ENCODE assay signal across 8 mouse cellular contexts in genomic region chr1:23763726-23764125, GRCm38 (mm10). TPM values are rescaled to one million over a fixed set of nuclear protein-coding genes. Genes with fewer than 3 reads are reported as not detected.
DNase-seq lines count a peak whose midpoint lies in the region; ATAC-seq lines count a peak whose summit lies in the region.

No protein-coding gene starts in this region.

- no peak overlapping the region for H3K27ac ChIP-seq in embryonic facial prominence, embryonic 14.5 days (replicated peaks; ENCODE audit: low read depth, low read length)
- no peak overlapping the region for H3K27ac ChIP-seq in kidney, embryonic 15.5 days
- no peak overlapping the region for H3K27ac ChIP-seq in midbrain, embryonic 11.5 days (ENCODE audit: low read depth, low read length)

- no peaks in the 10 kb centered on the region for H3K36me3 ChIP-seq in embryonic facial prominence, embryonic 14.5 days (ENCODE audit: control insufficient read depth, insufficient read depth, low read length)
- H3K36me3 ChIP-seq in kidney, embryonic 15.5 days, result no peaks in the 10 kb centered on the region
- H3K36me3 ChIP-seq in midbrain, embryonic 11.5 days (ENCODE audit: control insufficient read depth, insufficient read depth, low read length), result no peaks in the 10 kb centered on the region

- H3K9me3 ChIP-seq in embryonic facial prominence, embryonic 14.5 days (ENCODE audit: control insufficient read depth, low read length), result no peaks in the 10 kb centered on the region
- no peaks in the 10 kb centered on the region for H3K9me3 ChIP-seq in kidney, embryonic 15.5 days (replicated peaks)
- no peaks in the 10 kb centered on the region for H3K9me3 ChIP-seq in midbrain, embryonic 11.5 days (ENCODE audit: control insufficient read depth, low read length)

- peak overlapping the region; percentile 59; the same call in 1 of the 2 replicates for H3K4me3 ChIP-seq in embryonic facial prominence, embryonic 14.5 days (ENCODE audit: low read depth, low read length)
- peak overlapping the region; percentile 56 for H3K4me3 ChIP-seq in kidney, embryonic 15.5 days (replicated peaks)
- H3K4me3 ChIP-seq in midbrain, embryonic 11.5 days (ENCODE audit: low read depth, low read length), result no peak overlapping the region; the same call in 1 of the 2 replicates

- no peak for ATAC-seq in embryonic facial prominence, embryonic 14.5 days (ENCODE audit: low read depth)
- 0 out of 2 replicates have a peak, but pooled peaks have one; percentile 22 for ATAC-seq in kidney, embryonic 15.5 days (replicated peaks; ENCODE audit: low FRiP score)
- ATAC-seq in midbrain, embryonic 11.5 days (ENCODE audit: low FRiP score), result no peak

- no peaks in the 10 kb centered on the region; the same call in 1 of the 2 replicates for H3K4me1 ChIP-seq in embryonic facial prominence, embryonic 14.5 days (ENCODE audit: control insufficient read depth, insufficient read depth, low read length)
- peaks cover 25% of the 10 kb centered on the region for H3K4me1 ChIP-seq in kidney, embryonic 15.5 days
- 0 out of 2 replicates have a peak, but pooled peaks cover 4% of the 10 kb centered on the region for H3K4me1 ChIP-seq in midbrain, embryonic 11.5 days (ENCODE audit: control insufficient read depth, insufficient read depth, low read length)

- H3K27me3 ChIP-seq in embryonic facial prominence, embryonic 14.5 days (replicated peaks; ENCODE audit: control insufficient read depth, insufficient read depth, low read length), result peaks cover 49% of the 10 kb centered on the region
- peaks cover 56% of the 10 kb centered on the region for H3K27me3 ChIP-seq in kidney, embryonic 15.5 days
- H3K27me3 ChIP-seq in midbrain, embryonic 11.5 days (ENCODE audit: control insufficient read depth, insufficient read depth, low read length), result peaks cover 26% of the 10 kb centered on the region

- H3K4me2 ChIP-seq in embryonic facial prominence, embryonic 14.5 days (ENCODE audit: low read depth, low read length), result peak overlapping the region; percentile 98; the same call in 1 of the 2 replicates
- H3K4me2 ChIP-seq in kidney, embryonic 15.5 days, result peak overlapping the region; percentile 96
- H3K4me2 ChIP-seq in midbrain, embryonic 11.5 days, result peak overlapping the region; percentile 96; the same call in 1 of the 2 replicates

- WGBS in embryonic facial prominence, embryonic 14.5 days, result 5% methylated on average over 7 of the region's 7 CpGs
- WGBS in kidney, embryonic 15.5 days, result 2% methylated on average over 7 of the region's 7 CpGs
- WGBS in midbrain, embryonic 11.5 days, result 2% methylated on average over 7 of the region's 7 CpGs

- DNase-seq in cerebellum, adult 9-11 months, result peak; percentile 30
- no peak for DNase-seq in embryonic facial prominence, embryonic 14.5 days (ENCODE audit: low spot score)
- DNase-seq in midbrain, embryonic 11.5 days (ENCODE audit: low spot score, missing footprints), result no peak
- no peak for DNase-seq in adrenal gland, postnatal 36 days
- DNase-seq in frontal cortex, postnatal 36 days (ENCODE audit: low spot score in 2 of 2), result no peak
- DNase-seq in adipocyte (ENCODE audit: low spot score), result no peak
- no peak for DNase-seq in spleen, postnatal 14 days (ENCODE audit: low spot score in 2 of 2)

- no peak overlapping the region for H3K9ac ChIP-seq in embryonic facial prominence, embryonic 14.5 days (ENCODE audit: low read depth, low read length)
- H3K9ac ChIP-seq in kidney, embryonic 15.5 days, result no peak overlapping the region
- no peak overlapping the region for H3K9ac ChIP-seq in midbrain, embryonic 11.5 days (ENCODE audit: low read length)

RNA-seq across cellular contexts. Expression of gene B3gat2, which starts 2.2 kb away (rescaled TPM):
- 0.64 and 0.84 TPM in 2 replicates for polyA plus RNA-seq in embryonic facial prominence, embryonic 14.5 days (2014; fragmentation: Nextera tagmentation; extraction: Ambion mirVana)
- 8.8 and 9.5 TPM in 2 replicates for polyA plus RNA-seq in kidney, embryonic 15.5 days (2015; fragmentation: Nextera tagmentation; extraction: Ambion mirVana)
- 1.3 and 1.8 TPM in 2 replicates for polyA plus RNA-seq in midbrain, embryonic 11.5 days (2014; fragmentation: Nextera tagmentation; extraction: Ambion mirVana)
- not detected for total RNA-seq in adrenal gland, postnatal 36 days (2021)
